Mouse (Mus musculus): ENCODE data around the gene Tstd1. TPM values are rescaled to one million over a fixed set of nuclear protein-coding genes. Genes with fewer than 3 reads are reported as not detected.
A peak's percentile ranks its signal among the peaks of the same experiment; 100 is the strongest.

The Tstd1 gene
- polyA plus RNA-seq, 1 experiment from 2014 or later = 6.8 TPM

- Histone ChIP-seq H3K9ac (peak overlapping the region; percentile 8; the same call in 1 of the 2 replicates), H3K9me3 (replicated peaks) (no peaks in the 10 kb centered on the region; the same call in 1 of the 2 replicates), H3K27ac (peak overlapping the region; percentile 95), H3K36me3 (peaks cover 7% of the 10 kb centered on the region), H3K4me3 (replicated peaks) (peak overlapping the region; percentile 14; the same call in 1 of the 2 replicates), H3K4me2 (peak overlapping the region; percentile 68), H3K27me3 (no peaks in the 10 kb centered on the region), H3K4me1 (peaks cover 53% of the 10 kb centered on the region)
- 48% methylated on average over 7 of the region's 7 CpGs for WGBS
- ATAC-seq (replicated peaks; ENCODE audit: low FRiP score) = no peak
Observed at GRCm38 (mm10) chr1:171441466-171442412, 23.1 kb downstream of the Tstd1 start.

DNA sequence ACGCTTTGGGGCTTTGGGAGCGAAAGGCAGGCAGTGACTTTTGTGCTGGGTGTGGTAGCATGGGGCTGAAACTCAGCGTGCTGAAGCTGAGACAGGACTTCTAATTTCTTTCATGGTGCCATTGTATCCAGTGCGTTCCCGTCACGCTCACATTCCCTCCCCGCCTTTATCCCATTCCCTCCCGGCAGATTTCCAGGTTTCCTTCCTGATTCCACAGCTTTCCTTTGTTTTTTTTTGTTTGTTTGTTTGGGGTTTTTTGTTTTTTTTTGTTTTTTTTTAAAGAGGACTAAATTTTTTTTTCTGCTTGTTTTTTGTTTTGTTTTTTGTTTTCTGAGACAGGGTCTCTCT lies 23.7 kb downstream of the Tstd1 start:
- Histone ChIP-seq H3K4me1 (peaks cover 54% of the 10 kb centered on the region), H3K27ac (peak overlapping the region; percentile 95), H3K4me2 (peak overlapping the region; percentile 68), H3K36me3 (peaks cover 7% of the 10 kb centered on the region), H3K27me3 (no peaks in the 10 kb centered on the region), H3K9ac (no peak overlapping the region), H3K4me3 (replicated peaks) (peak overlapping the region; percentile 14; the same call in 1 of the 2 replicates), H3K9me3 (replicated peaks) (no peaks in the 10 kb centered on the region; the same call in 1 of the 2 replicates)
- ATAC-seq (replicated peaks; ENCODE audit: low FRiP score) = no peak
- 60% methylated on average over 8 of the region's 8 CpGs for WGBS

DNA sequence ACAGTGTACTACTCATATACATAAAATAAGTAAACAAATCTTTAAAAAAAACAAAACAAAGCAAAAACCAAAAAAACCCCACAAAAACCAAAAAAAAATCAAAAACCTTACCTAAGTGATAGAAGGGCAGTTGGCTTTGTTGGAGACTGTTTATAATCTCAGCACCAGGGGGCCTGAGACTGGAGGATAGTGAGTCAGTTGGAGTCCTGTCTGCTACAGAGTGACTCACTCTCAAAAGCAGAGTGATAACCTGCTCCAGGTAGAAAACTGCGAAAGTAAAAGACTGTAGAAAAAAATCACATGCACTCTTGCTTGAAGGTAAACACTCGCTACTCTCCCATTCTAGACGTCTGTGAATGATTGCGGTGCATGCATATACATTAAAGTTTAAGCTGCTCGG lies 26.4 kb downstream of the Tstd1 start:
- Histone ChIP-seq H3K27me3 (no peaks in the 10 kb centered on the region), H3K9me3 (replicated peaks) (no peaks in the 10 kb centered on the region; the same call in 1 of the 2 replicates), H3K4me1 (peaks cover 51% of the 10 kb centered on the region), H3K27ac (no peak overlapping the region), H3K4me2 (no peak overlapping the region), H3K36me3 (peaks cover 7% of the 10 kb centered on the region), H3K9ac (no peak overlapping the region), H3K4me3 (replicated peaks) (no peak overlapping the region)
- 80% methylated on average over 5 of the region's 5 CpGs for WGBS
- ATAC-seq (replicated peaks; ENCODE audit: low FRiP score) = no peak

DNA sequence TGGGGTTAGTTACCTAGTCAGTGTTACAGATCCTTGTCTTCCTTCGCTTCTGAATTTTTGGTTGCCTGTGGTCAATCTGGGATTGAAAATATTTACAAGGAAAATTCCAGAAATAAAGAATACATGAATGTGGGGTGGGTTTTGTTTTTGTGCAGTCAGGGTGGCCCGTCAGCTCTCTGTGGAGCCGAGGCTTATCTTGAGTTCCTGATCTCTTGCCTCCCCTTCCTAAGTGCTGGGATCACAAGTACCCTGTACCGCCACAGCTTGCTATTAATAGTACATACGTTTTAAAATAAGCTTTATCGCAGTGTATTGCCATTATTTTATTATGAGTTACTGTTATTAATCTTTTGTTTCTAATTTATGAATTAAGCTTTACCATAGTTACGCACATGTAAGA lies 28.2 kb downstream of the Tstd1 start:
- peaks cover 7% of the 10 kb centered on the region for H3K36me3 ChIP-seq
- peaks cover 34% of the 10 kb centered on the region for H3K4me1 ChIP-seq
- H3K4me2 ChIP-seq = peak overlapping the region; percentile 44; the same call in 1 of the 2 replicates
- H3K9me3 ChIP-seq (replicated peaks) = no peaks in the 10 kb centered on the region; the same call in 1 of the 2 replicates
- no peaks in the 10 kb centered on the region for H3K27me3 ChIP-seq
- H3K9ac ChIP-seq = no peak overlapping the region
- H3K27ac ChIP-seq = peak overlapping the region; percentile 52; the same call in 1 of the 2 replicates
- ATAC-seq (replicated peaks; ENCODE audit: low FRiP score) = no peak
- WGBS = 41% methylated on average over 7 of the region's 7 CpGs
- H3K4me3 ChIP-seq (replicated peaks) = no peak overlapping the region

- Histone ChIP-seq H3K4me2 (peak overlapping the region; percentile 44), H3K36me3 (peaks cover 7% of the 10 kb centered on the region), H3K9me3 (replicated peaks) (no peaks in the 10 kb centered on the region; the same call in 1 of the 2 replicates), H3K9ac (no peak overlapping the region), H3K27ac (peak overlapping the region; percentile 52; the same call in 1 of the 2 replicates), H3K4me3 (replicated peaks) (0 out of 2 replicates have a peak overlapping the region, but pooled peaks have one; percentile 4), H3K27me3 (no peaks in the 10 kb centered on the region), H3K4me1 (peaks cover 27% of the 10 kb centered on the region)
- WGBS = 22% methylated on average over 10 of the region's 10 CpGs
- ATAC-seq (replicated peaks; ENCODE audit: low FRiP score) = peak; percentile 61
Observed at GRCm38 (mm10) chr1:171447692-171448091, 29.0 kb downstream of the Tstd1 start.

DNA sequence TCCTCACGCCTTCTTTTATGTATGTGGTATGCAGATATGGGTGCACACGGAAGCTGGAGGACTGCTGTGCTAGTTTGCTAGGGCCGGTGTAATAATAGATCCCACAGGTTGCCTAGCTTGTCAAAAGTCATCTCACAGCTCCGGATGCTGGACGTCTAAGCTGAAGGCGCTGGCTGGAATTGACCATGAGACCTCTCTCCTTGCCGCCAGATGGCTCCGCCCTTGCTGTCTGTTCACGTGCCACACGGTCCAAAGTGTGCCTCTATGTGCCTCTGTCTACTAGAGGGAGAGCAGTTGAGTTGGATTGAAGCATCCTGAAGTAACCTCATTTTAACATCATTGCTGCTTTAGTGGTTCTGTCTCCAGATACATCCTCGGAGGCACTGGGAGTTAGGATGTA lies 31.4 kb downstream of the Tstd1 start:
- H3K4me1 ChIP-seq = peaks cover 22% of the 10 kb centered on the region
- 85% methylated on average over 11 of the region's 11 CpGs for WGBS
- H3K27ac ChIP-seq = no peak overlapping the region
- H3K4me3 ChIP-seq (replicated peaks) = no peak overlapping the region
- H3K36me3 ChIP-seq = peaks cover 6% of the 10 kb centered on the region; the same call in 1 of the 2 replicates
- H3K9me3 ChIP-seq (replicated peaks) = no peaks in the 10 kb centered on the region
- no peak overlapping the region for H3K4me2 ChIP-seq
- no peaks in the 10 kb centered on the region for H3K27me3 ChIP-seq
- H3K9ac ChIP-seq = no peak overlapping the region
- ATAC-seq (replicated peaks; ENCODE audit: low FRiP score) = no peak

GRCm38 (mm10) chr1:171451001-171451400 lies 32.3 kb downstream of the Tstd1 start:
- Histone ChIP-seq H3K4me2 (no peak overlapping the region), H3K27me3 (no peaks in the 10 kb centered on the region), H3K27ac (no peak overlapping the region), H3K4me1 (peaks cover 22% of the 10 kb centered on the region), H3K9me3 (replicated peaks) (no peaks in the 10 kb centered on the region), H3K4me3 (replicated peaks) (no peak overlapping the region), H3K9ac (no peak overlapping the region), H3K36me3 (peaks cover 6% of the 10 kb centered on the region; the same call in 1 of the 2 replicates)
- WGBS = 88% methylated on average over 10 of the region's 10 CpGs
- no peak for ATAC-seq (replicated peaks; ENCODE audit: low FRiP score)

- H3K36me3 ChIP-seq = peaks cover 6% of the 10 kb centered on the region; the same call in 1 of the 2 replicates
- no peak overlapping the region for H3K4me3 ChIP-seq (replicated peaks)
- peaks cover 9% of the 10 kb centered on the region for H3K4me1 ChIP-seq
- H3K4me2 ChIP-seq = no peak overlapping the region
- H3K9me3 ChIP-seq (replicated peaks) = no peaks in the 10 kb centered on the region
- 72% methylated on average over 5 of the region's 5 CpGs for WGBS
- ATAC-seq (replicated peaks; ENCODE audit: low FRiP score) = no peak
- no peaks in the 10 kb centered on the region for H3K27me3 ChIP-seq
- H3K9ac ChIP-seq = no peak overlapping the region
- H3K27ac ChIP-seq = no peak overlapping the region
Observed at GRCm38 (mm10) chr1:171452522-171452921, 33.9 kb downstream of the Tstd1 start.

GRCm38 (mm10) chr1:171452923-171453322 lies 34.3 kb downstream of the Tstd1 start:
- Histone ChIP-seq H3K9me3 (replicated peaks) (no peaks in the 10 kb centered on the region), H3K27ac (no peak overlapping the region), H3K9ac (no peak overlapping the region), H3K4me3 (replicated peaks) (no peak overlapping the region), H3K4me1 (peaks cover 5% of the 10 kb centered on the region), H3K27me3 (no peaks in the 10 kb centered on the region), H3K4me2 (no peak overlapping the region), H3K36me3 (peaks cover 6% of the 10 kb centered on the region; the same call in 1 of the 2 replicates)
- 80% methylated on average over 5 of the region's 5 CpGs for WGBS
- ATAC-seq (replicated peaks; ENCODE audit: low FRiP score) = no peak

GRCm38 (mm10) chr1:171454926-171455325 lies 36.3 kb downstream of the Tstd1 start:
- ATAC-seq (replicated peaks; ENCODE audit: low FRiP score) = no peak
- Histone ChIP-seq H3K4me2 (no peak overlapping the region), H3K9ac (no peak overlapping the region), H3K27me3 (no peaks in the 10 kb centered on the region), H3K4me1 (peaks cover 6% of the 10 kb centered on the region), H3K4me3 (replicated peaks) (no peak overlapping the region), H3K27ac (no peak overlapping the region), H3K36me3 (peaks cover 6% of the 10 kb centered on the region; the same call in 1 of the 2 replicates), H3K9me3 (replicated peaks) (no peaks in the 10 kb centered on the region)
- 74% methylated on average over 6 of the region's 6 CpGs for WGBS

- H3K4me2 ChIP-seq = no peak overlapping the region
- no peak overlapping the region for H3K9ac ChIP-seq
- H3K36me3 ChIP-seq = peaks cover 31% of the 10 kb centered on the region
- H3K27ac ChIP-seq = no peak overlapping the region
- 92% methylated on average over 1 of the region's 1 CpGs for WGBS
- H3K9me3 ChIP-seq (replicated peaks) = no peaks in the 10 kb centered on the region
- H3K4me1 ChIP-seq = peaks cover 13% of the 10 kb centered on the region
- no peaks in the 10 kb centered on the region for H3K27me3 ChIP-seq
- ATAC-seq (replicated peaks; ENCODE audit: low FRiP score) = no peak
- no peak overlapping the region for H3K4me3 ChIP-seq (replicated peaks)
Observed at GRCm38 (mm10) chr1:171457568-171457967, 38.9 kb downstream of the Tstd1 start.

DNA sequence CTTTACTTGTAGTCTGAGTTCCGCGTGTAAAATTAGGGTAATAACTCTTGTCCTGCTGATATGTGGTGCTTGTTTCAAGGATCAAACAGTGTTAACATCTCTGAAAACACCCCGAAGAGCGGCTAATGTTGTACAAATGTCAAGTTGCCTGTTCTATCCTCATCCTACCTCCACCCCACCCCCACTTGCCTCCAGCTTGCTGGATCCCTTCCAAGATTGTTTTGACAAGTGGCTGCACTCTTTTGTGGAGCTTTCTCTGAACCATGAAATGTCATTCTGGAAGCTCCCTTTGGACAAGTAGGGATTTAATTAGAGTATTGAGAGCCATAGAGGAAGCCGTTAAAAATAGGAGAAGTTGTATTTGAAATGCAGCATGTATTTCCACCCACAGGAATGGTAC lies 41.1 kb downstream of the Tstd1 start:
- no peak overlapping the region for H3K4me3 ChIP-seq (replicated peaks)
- H3K27ac ChIP-seq = no peak overlapping the region
- whole genome bisulfite sequencing = 26% methylated on average over 5 of the region's 5 CpGs
- peaks cover 45% of the 10 kb centered on the region for H3K36me3 ChIP-seq
- no peaks in the 10 kb centered on the region for H3K9me3 ChIP-seq (replicated peaks)
- no peaks in the 10 kb centered on the region for H3K27me3 ChIP-seq
- no peak overlapping the region for H3K9ac ChIP-seq
- ATAC-seq (replicated peaks; ENCODE audit: low FRiP score) = no peak
- no peak overlapping the region for H3K4me2 ChIP-seq
- peaks cover 13% of the 10 kb centered on the region for H3K4me1 ChIP-seq
